Mouse (Mus musculus): ENCODE results near the gene Kir3dl1. TPM values are rescaled to one million over a fixed set of nuclear protein-coding genes. Genes with fewer than 3 reads are reported as not detected.
"Not testable (repeated sequence)": the region's sequence is repeated elsewhere in the genome, so short reads cannot be mapped to it uniquely, and the experiment has no call there.

The Kir3dl1 gene
- polyA plus RNA-seq (2014; fragmentation: Nextera tagmentation; extraction: Ambion mirVana): not detected in 2 replicates

DNA sequence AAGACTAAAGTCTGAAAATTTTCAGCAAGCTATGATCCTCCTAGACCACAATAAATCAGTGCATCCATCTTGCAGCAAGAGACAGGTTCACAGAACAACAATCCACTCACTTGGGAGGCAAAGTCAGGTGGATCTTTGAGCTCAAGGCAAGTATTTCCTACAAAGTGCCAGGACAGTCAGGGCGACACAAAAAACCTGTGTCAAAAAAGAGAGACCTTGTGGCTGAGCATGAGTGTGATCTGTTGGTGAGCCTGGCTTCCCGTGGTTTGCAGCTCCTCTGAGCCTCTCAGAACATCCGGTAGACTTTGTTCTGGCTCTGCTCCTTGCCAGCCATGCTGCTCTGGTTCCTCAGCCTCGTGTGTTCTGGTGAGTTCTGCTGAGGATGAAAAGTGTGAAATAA is at the start of gene Kir3dl1:
Kir3dl1 (plus strand) TSS at position 301 of the 400 bp plus-strand sequence.
- not testable (repeated sequence) for ATAC-seq (ENCODE audit: low FRiP score); H3K9me3 ChIP-seq (ENCODE audit: control insufficient read depth, low read length); H3K27ac ChIP-seq (ENCODE audit: low read depth, low read length); H3K9ac ChIP-seq (ENCODE audit: low read length); H3K4me1 ChIP-seq (ENCODE audit: control insufficient read depth, insufficient read depth, low read length); H3K4me3 ChIP-seq (ENCODE audit: low read depth, low read length); DNase-seq (ENCODE audit: low spot score, missing footprints); H3K4me2 ChIP-seq; H3K27me3 ChIP-seq (ENCODE audit: control insufficient read depth, insufficient read depth, low read length); H3K36me3 ChIP-seq (ENCODE audit: control insufficient read depth, insufficient read depth, low read length)
- WGBS: 77% methylated on average over 4 of the region's 4 CpGs

DNA sequence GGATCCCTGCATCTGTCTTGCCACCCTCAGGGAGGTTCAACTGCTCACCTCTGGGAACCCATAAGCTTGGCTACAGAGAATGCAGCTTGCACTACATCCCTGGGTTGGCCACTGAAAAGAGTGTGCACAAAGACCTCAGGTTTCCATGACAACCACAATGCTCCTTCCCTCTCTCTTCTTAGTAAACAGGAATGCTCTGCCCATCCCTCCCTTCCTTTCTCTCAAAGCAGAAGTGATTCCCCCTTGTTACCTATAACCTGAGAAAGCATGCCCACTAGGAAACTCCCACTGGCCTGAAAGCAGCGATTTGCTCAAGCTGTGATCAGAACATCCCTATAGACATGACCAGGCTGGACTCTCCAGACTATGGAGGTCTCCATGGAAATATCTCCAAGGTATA is 26.2 kb downstream of the Kir3dl1 start, which contains the start of gene Kir3dl2:
Kir3dl2 (minus strand) TSS at position 101 of the 400 bp plus-strand sequence.
- not testable (repeated sequence) for H3K27me3 ChIP-seq (ENCODE audit: control insufficient read depth, insufficient read depth, low read length); H3K4me3 ChIP-seq (ENCODE audit: low read depth, low read length); H3K4me1 ChIP-seq (ENCODE audit: control insufficient read depth, insufficient read depth, low read length); H3K27ac ChIP-seq (ENCODE audit: low read depth, low read length); H3K4me2 ChIP-seq; DNase-seq (ENCODE audit: low spot score, missing footprints); ATAC-seq (ENCODE audit: low FRiP score); H3K36me3 ChIP-seq (ENCODE audit: control insufficient read depth, insufficient read depth, low read length); H3K9me3 ChIP-seq (ENCODE audit: control insufficient read depth, low read length); H3K9ac ChIP-seq (ENCODE audit: low read length)
- WGBS: 62% methylated on average over 1 of the region's 1 CpGs

DNA sequence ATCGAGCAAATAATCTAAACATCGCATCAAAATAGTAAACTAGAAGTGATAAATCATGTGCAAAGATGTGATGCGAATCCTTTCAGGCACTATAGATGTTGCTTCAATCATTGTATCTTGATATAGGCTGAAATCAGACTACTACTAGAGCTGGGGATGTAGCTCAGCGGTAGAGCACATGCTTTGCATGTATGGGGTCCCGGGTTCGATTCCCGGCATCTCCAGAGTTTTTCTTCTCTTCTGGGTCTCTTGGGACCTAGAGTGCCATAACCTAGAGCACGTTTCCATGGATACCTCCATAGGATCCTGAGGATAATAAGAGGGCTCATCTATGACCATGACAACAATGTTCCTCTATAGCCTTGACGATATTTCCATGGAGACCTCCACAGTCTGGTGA is 51.3 kb downstream of the Kir3dl1 start:
- 91% methylated on average over 9 of the region's 9 CpGs for WGBS
- DNase-seq (ENCODE audit: low spot score, missing footprints); H3K9me3 ChIP-seq (ENCODE audit: control insufficient read depth, low read length); H3K4me1 ChIP-seq (ENCODE audit: control insufficient read depth, insufficient read depth, low read length); H3K4me3 ChIP-seq (ENCODE audit: low read depth, low read length); H3K27me3 ChIP-seq (ENCODE audit: control insufficient read depth, insufficient read depth, low read length); H3K9ac ChIP-seq (ENCODE audit: low read length); ATAC-seq (ENCODE audit: low FRiP score); H3K36me3 ChIP-seq (ENCODE audit: control insufficient read depth, insufficient read depth, low read length); H3K4me2 ChIP-seq; H3K27ac ChIP-seq (ENCODE audit: low read depth, low read length): not testable (repeated sequence)

Other genes with a start within 250 kb of the Kir3dl1 start
- gene Bex3, start 247.7 kb upstream of the Kir3dl1 start, polyA plus RNA-seq (2014; fragmentation: Nextera tagmentation; extraction: Ambion mirVana): 666 and 674 TPM in 2 replicates
- gene Kir3dl2, start 26.1 kb downstream of the Kir3dl1 start, polyA plus RNA-seq (2014; fragmentation: Nextera tagmentation; extraction: Ambion mirVana): not detected in 2 replicates
- 9.9 and 11.2 TPM in 2 replicates for gene Tceal3, start 72.8 kb downstream of the Kir3dl1 start, polyA plus RNA-seq (2014; fragmentation: Nextera tagmentation; extraction: Ambion mirVana)
- gene Tceal1, start 190.0 kb downstream of the Kir3dl1 start, polyA plus RNA-seq (2014; fragmentation: Nextera tagmentation; extraction: Ambion mirVana): 11.4 and 14.5 TPM in 2 replicates
- gene Morf4l2, start 225.7 kb downstream of the Kir3dl1 start, polyA plus RNA-seq (2014; fragmentation: Nextera tagmentation; extraction: Ambion mirVana): 669 and 699 TPM in 2 replicates